Mouse (Mus musculus): ENCODE measurements around the gene Ywhah. TPM values are rescaled to one million over a fixed set of nuclear protein-coding genes. Genes with fewer than 3 reads are reported as not detected.

Ywhah gene
- 1,490 TPM in 1 of 2 replicates, not detected in the other for polyA plus RNA-seq (2012; ENCODE audit: insufficient read depth, insufficient read length, low replicate concordance, missing spikeins)

DNA sequence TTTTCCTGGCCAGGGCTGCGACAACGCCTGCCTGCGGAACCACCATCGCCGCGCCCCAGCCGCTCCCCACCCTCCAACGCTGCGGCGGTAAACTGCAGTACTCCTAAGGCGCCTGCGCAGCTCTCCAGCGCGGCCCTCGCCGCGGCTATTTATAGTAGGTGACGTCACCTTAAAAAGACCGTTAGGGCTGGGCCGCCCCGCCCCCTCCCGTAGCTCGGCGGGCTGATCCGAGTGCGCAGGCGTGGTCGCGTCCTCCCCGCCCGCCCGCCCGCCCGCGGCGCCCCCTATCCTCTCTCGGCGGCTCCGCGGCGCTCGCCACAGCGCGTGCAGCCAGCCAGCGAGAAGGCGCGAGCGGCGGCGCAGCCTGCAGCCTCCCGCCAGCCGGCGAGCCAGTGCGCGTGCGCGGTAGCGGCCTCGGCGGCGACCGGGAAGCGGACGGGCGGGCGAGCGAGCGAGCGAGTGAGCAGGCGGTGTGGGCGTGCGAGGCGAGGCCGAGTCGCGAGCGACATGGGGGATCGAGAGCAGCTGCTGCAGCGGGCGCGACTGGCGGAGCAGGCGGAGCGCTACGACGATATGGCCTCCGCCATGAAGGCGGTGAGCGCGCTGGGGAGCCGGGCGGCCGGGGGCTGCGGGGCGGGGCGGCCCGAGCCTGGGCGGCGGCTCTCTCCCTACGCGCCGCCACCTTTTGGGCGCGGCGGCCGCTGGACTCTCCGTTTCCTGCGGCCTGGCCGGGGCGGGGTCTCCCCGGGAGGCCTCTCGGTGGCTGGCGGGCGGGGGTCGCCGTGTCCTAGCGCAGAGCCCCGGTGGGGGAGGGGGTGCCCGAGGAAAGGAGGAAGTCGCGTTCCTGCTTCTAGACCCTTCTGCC is at the start of gene Ywhah:
Ywhah (plus strand) TSS at position 256 of the 865 bp plus-strand sequence.
- Histone ChIP-seq H3K4me1 (ENCODE audit: control insufficient read depth, insufficient read depth, low read length) (peaks cover 13% of the 10 kb centered on the region), H3K4me3 (ENCODE audit: insufficient read depth, low read depth, low read length) (peak within 1 kb of the TSS; percentile 70), H3K27ac (ENCODE audit: insufficient read depth, low read depth, low read length) (peak within 1 kb of the TSS; percentile 97)
- WGBS: under 1% methylated on average over 107 of the region's 121 CpGs
- 0 out of 2 replicates have a peak, but pooled peaks have one; percentile 2 for TF ChIP-seq CTCF (IDR thresholded peaks at IDR 0.05; ENCODE audit: insufficient read depth, low read depth, low read length)
- peak; percentile 76 for TF ChIP-seq POLR2A (IDR thresholded peaks at IDR 0.05; ENCODE audit: insufficient read depth, low read depth, low read length)

GRCm38 (mm10) chr5:32976541-32976940 is 42.1 kb upstream of the Ywhah start:
- Histone ChIP-seq H3K4me3 (ENCODE audit: insufficient read depth, low read depth, low read length) (no peak overlapping the region), H3K4me1 (ENCODE audit: control insufficient read depth, insufficient read depth, low read length) (peaks cover 2% of the 10 kb centered on the region; the same call in 1 of the 2 replicates), H3K27ac (ENCODE audit: insufficient read depth, low read depth, low read length) (no peak overlapping the region)
- WGBS: 71% methylated on average over 4 of the region's 4 CpGs
- TF ChIP-seq CTCF (IDR thresholded peaks at IDR 0.05; ENCODE audit: insufficient read depth, low read depth, low read length): no peak
- TF ChIP-seq POLR2A (IDR thresholded peaks at IDR 0.05; ENCODE audit: insufficient read depth, low read depth, low read length): no peak

DNA sequence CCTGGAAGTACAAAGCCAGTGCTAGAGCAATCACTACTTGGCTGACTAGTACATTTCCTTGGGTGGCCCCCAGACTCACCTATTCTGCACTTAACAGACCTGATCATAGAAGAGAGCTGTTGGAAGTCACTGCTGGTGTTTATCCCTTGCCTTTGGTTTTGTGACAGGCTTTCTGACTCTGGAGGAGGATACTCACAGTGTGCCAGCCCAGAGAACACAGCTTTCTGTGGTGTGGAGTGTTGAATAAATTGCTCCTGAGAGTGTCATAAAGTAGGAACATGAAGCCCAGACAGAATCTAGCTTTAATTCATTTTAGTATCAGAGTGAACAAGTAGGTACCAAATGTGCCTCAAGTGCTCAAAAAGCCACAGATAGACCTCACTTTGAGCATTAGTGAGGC is 41.4 kb upstream of the Ywhah start:
- Histone ChIP-seq H3K4me1 (ENCODE audit: control insufficient read depth, insufficient read depth, low read length) (peaks cover 2% of the 10 kb centered on the region; the same call in 1 of the 2 replicates), H3K27ac (ENCODE audit: insufficient read depth, low read depth, low read length) (no peak overlapping the region), H3K4me3 (ENCODE audit: insufficient read depth, low read depth, low read length) (no peak overlapping the region)
- no peak for TF ChIP-seq POLR2A (IDR thresholded peaks at IDR 0.05; ENCODE audit: insufficient read depth, low read depth, low read length)
- TF ChIP-seq CTCF (IDR thresholded peaks at IDR 0.05; ENCODE audit: insufficient read depth, low read depth, low read length): no peak

DNA sequence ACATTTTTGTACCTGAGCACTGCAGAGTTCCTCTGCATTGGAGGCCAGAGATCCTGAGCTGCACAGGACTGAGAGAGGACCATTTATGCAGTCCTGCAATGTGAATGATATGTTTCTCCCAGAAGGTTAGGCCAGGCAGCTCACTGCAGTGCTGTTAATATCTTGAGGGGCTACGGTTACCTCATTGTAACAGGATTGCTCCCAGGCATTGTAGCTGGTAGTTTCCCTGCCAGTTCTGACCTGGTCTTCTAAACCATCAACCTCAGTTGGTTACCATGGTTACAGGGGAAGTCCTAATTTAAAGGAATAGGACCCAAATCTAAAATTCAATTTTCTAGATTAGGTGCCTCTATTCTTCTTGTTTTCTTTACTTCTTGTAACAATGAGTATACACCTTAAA is 33.2 kb upstream of the Ywhah start:
- Histone ChIP-seq H3K27ac (ENCODE audit: insufficient read depth, low read depth, low read length) (peak overlapping the region; percentile 50), H3K4me1 (ENCODE audit: control insufficient read depth, insufficient read depth, low read length) (peaks cover 22% of the 10 kb centered on the region), H3K4me3 (ENCODE audit: insufficient read depth, low read depth, low read length) (no peak overlapping the region)
- no peak for TF ChIP-seq POLR2A (IDR thresholded peaks at IDR 0.05; ENCODE audit: insufficient read depth, low read depth, low read length)
- no peak for TF ChIP-seq CTCF (IDR thresholded peaks at IDR 0.05; ENCODE audit: insufficient read depth, low read depth, low read length)
- WGBS: 26% methylated on average over 1 of the region's 1 CpGs

DNA sequence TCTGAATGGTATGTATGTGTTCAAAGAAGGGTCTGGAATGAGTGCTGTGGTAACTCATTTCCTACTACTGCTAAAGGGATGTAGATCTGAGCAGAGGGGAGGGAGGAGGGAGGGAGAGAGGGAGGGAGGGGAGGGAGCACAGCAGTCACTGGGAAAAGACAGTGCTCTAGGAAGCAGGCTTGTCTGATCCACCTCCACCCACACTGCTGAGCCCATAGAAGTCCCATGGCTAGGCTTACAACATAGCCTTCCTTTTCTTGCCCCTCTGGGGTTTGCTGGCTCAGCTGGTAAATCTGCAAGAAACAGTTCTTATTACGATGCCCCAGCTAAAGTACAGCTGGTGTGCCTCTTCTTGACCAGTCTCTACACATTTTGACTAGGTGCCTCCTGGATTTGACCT is 30.7 kb upstream of the Ywhah start:
- WGBS: 32% methylated on average over 1 of the region's 1 CpGs

GRCm38 (mm10) chr5:32989959-32990640 is 28.5 kb upstream of the Ywhah start:
- H3K4me3 ChIP-seq (ENCODE audit: insufficient read depth, low read depth, low read length): no peak overlapping the region
- peak overlapping the region; percentile 86 for H3K27ac ChIP-seq (ENCODE audit: insufficient read depth, low read depth, low read length)
- WGBS: 41% methylated on average over 13 of the region's 13 CpGs
- TF ChIP-seq POLR2A (IDR thresholded peaks at IDR 0.05; ENCODE audit: insufficient read depth, low read depth, low read length): no peak
- TF ChIP-seq CTCF (IDR thresholded peaks at IDR 0.05; ENCODE audit: insufficient read depth, low read depth, low read length): no peak
- peaks cover 43% of the 10 kb centered on the region for H3K4me1 ChIP-seq (ENCODE audit: control insufficient read depth, insufficient read depth, low read length)

More for the DNA sequence above, 30.7 kb upstream of the Ywhah start:
- peak overlapping the region; percentile 83 for H3K27ac ChIP-seq (ENCODE audit: insufficient read depth, low read depth, low read length)
- H3K4me3 ChIP-seq (ENCODE audit: insufficient read depth, low read depth, low read length): no peak overlapping the region
- TF ChIP-seq CTCF (IDR thresholded peaks at IDR 0.05; ENCODE audit: insufficient read depth, low read depth, low read length): no peak
- TF ChIP-seq POLR2A (IDR thresholded peaks at IDR 0.05; ENCODE audit: insufficient read depth, low read depth, low read length): no peak
- H3K4me1 ChIP-seq (ENCODE audit: control insufficient read depth, insufficient read depth, low read length): peaks cover 37% of the 10 kb centered on the region

GRCm38 (mm10) chr5:32991152-32991551 is 27.5 kb upstream of the Ywhah start:
- TF ChIP-seq POLR2A (IDR thresholded peaks at IDR 0.05; ENCODE audit: insufficient read depth, low read depth, low read length) (no peak), CTCF (IDR thresholded peaks at IDR 0.05; ENCODE audit: insufficient read depth, low read depth, low read length) (no peak)
- H3K27ac ChIP-seq (ENCODE audit: insufficient read depth, low read depth, low read length): peak overlapping the region; percentile 86
- 48% methylated on average over 8 of the region's 8 CpGs for WGBS
- H3K4me1 ChIP-seq (ENCODE audit: control insufficient read depth, insufficient read depth, low read length): peaks cover 46% of the 10 kb centered on the region
- H3K4me3 ChIP-seq (ENCODE audit: insufficient read depth, low read depth, low read length): no peak overlapping the region

DNA sequence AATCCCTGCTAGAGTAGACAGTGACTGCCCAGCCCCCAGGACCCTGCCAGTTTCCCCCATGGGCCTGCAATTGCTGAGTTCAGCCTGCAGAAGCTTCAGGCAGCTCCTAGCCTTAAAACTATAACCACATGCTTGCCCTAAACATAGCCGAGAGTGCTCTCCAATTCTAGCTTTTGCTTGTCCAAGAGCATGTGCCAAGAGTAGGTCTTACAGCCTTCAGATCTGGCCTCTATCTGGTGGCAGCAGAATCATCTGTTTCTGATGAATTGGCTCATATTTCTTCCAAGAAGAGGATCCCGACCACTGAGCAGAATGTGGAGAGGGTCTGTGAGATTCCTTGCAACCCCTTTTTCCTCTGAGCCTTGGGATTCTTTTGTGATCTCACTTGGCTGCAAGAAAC is 24.1 kb upstream of the Ywhah start:
- WGBS: 38% methylated on average over 2 of the region's 2 CpGs
- Histone ChIP-seq H3K4me1 (ENCODE audit: control insufficient read depth, insufficient read depth, low read length) (peaks cover 48% of the 10 kb centered on the region), H3K27ac (ENCODE audit: insufficient read depth, low read depth, low read length) (no peak overlapping the region), H3K4me3 (ENCODE audit: insufficient read depth, low read depth, low read length) (no peak overlapping the region)
- TF ChIP-seq CTCF (IDR thresholded peaks at IDR 0.05; ENCODE audit: insufficient read depth, low read depth, low read length) (no peak), POLR2A (IDR thresholded peaks at IDR 0.05; ENCODE audit: insufficient read depth, low read depth, low read length) (no peak)

DNA sequence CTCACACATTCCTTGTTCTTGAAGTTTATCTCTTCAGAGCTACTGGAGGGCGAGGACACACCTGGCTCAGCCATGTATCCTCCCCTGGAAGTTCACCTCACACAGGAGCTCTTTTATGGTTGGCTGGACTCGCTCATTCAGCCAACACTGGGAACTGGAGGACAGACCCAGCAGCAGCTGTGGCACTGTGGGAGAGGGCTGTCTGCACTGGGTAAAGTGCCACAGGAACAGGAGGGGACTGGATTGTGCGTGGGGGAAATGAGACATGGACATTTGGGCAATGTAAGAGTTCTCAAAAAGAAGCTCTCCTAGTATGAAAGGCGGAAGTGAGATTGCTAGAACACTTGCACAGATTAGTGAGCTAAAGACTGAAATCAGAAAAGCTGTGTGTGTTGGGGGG is 22.9 kb upstream of the Ywhah start:
- Histone ChIP-seq H3K4me1 (ENCODE audit: control insufficient read depth, insufficient read depth, low read length) (peaks cover 42% of the 10 kb centered on the region), H3K27ac (ENCODE audit: insufficient read depth, low read depth, low read length) (no peak overlapping the region), H3K4me3 (ENCODE audit: insufficient read depth, low read depth, low read length) (no peak overlapping the region)
- TF ChIP-seq CTCF (IDR thresholded peaks at IDR 0.05; ENCODE audit: insufficient read depth, low read depth, low read length) (no peak), POLR2A (IDR thresholded peaks at IDR 0.05; ENCODE audit: insufficient read depth, low read depth, low read length) (no peak)
- 82% methylated on average over 4 of the region's 4 CpGs for WGBS
